Mouse (Mus musculus) left cerebral cortex, adult 18-20 months (tissue): ENCODE results near the gene Rab20. TPM values are rescaled to one million over a fixed set of nuclear protein-coding genes. Genes with fewer than 3 reads are reported as not detected.

ENCODE experiments used
- DNase-seq, 2 experiments: peaks; one replicate each; pipeline ENCODE4 v3.0.0; 2021 to 2022; ENCODE audit warnings: low spot score in 2 of 2, mixed read lengths in 1 of 2
- total RNA-seq, 2 experiments: library from RNA; stranded (reverse); gene quantifications; 2 replicates each; pipeline ENCODE4 v1.2.3; 2021

Rab20 gene
- total RNA-seq, 2 experiments from 2014 or later: 0.40 to 0.44 TPM

DNA sequence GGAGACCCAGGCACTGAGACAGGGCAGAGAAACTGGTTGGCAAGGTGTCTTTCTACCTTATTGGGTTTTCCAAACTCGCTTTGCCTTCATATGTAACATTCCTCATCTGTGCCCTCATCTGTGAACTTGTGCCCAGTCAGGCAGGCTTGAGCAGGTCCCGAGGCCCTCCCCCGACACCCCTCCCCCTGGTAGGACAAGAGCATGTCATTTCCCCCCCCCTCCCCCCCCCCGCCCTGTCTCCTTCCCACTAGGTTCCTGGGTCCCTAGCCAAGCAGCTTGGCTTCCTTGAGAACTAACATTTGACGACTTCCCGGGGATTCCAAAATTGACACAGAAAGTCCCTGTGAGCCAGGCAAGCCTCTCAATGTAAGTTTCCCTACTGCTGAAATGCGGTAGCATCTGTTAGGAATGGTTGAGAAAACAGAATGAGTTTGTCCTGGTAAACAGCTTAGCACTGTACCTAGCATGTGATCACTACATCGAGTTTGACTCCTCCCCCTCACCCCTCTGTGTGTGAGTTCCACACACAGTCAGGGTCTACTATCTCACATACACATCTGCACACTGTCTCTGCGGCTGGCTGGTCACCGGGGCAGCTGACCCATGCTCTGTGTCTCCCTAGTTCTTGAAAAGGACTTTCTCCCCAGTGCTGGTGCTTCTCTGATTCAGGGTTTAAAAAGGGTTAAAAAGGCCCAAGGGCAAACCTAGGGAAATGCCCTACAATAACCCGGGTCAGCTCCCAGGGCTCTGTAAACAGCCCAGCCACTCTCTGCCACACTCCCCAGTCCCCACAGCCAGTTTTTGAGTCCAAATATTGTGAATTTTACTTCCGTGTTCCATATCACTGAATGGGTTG lies 20.3 kb downstream of the Rab20 start:
- DNase-seq: no peak

DNA sequence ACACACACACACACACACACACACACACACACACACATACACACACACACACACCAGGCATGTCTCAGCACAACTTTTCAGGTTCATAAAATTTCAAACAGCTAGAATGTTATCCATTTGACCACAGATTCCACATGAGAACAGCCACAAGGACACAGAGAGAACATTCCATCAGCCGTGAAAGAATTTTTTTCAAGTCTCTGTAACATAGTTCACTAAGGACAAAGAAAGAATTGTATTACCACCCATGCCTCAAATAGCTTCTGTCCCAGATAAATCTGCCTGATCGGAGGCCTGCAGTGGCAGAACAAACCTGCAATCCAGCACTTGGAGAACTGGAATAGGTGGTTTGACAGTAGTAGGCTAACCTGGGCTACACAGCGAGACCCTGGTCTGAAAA lies 21.2 kb downstream of the Rab20 start:
- no peak for DNase-seq

DNA sequence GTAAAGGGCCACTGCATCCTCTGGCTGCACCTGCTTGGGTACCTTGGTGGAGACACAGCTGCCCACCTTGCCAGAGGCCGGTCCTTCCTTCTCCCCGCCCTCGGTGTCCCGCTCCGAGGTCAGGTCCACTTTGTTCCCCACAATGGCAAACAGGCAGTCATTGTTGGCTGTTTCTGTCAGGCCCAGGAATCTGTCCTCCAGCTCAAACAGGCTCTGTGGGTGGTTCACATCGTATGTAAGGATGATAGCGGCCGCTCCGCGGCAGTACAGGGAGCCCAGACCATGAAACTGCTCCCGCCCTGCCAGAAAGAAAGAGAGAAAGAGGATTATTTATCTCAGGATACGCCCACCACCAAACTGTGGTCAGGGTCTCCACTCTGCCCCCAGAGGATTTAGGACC lies 24.3 kb downstream of the Rab20 start:
- DNase-seq: no peak

DNA sequence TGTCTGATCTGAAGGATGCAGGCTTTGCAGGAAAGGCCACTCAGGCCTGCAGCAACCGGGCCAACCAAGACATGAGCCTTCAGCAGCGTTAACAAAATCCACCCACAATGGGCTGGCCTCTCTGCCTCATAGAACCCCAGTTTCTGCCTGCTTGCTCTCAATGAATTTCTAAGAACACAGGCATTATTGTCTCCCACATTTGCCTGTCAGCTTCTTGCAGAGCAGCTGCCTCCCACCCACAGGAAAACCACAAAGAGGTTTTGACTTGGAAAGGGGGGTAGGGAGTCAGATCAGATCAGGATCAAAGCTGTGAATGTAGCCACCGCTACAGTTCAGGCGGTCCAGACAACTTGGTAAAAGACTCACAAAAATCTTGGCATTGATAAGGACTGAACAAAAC lies 25.5 kb downstream of the Rab20 start:
- no peak for DNase-seq

DNA sequence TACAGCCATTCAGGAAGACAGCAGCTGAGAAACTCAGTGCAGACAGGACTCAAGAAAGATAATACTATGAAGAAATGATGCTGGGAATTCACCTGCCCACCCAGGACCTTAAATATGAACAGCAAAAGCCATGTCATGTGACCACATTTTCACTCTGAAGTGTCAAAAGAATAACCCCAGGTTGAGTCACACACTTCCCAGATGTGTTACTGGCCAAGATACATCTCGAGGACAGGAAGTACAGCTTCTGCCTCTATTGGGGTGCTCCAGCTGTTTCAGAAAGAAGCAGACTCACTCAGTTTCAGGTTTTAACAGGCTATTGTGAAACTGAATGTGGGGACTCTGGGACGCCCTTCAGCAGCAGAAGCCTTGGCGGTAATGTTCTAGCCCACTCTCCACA lies 26.0 kb downstream of the Rab20 start:
- no peak for DNase-seq

DNA sequence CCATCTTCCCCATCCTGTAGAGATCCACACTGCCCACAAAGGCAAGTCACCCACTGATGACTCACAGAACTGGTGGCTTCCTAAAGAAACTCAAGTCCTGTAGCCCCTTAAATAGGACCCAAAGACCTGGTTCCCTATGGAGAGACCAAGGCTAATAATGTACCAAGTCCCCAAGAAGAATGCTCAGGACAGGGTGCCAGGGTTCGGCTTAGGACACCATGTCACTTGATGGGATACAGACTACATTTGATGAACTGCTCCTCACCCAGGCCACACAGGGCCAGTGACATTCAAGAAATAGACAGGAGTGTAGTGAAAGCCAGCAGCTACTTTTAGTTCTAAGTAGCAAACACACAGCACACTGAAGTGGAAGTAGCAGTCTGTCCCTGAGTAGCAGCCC lies 26.4 kb downstream of the Rab20 start:
- DNase-seq: no peak

DNA sequence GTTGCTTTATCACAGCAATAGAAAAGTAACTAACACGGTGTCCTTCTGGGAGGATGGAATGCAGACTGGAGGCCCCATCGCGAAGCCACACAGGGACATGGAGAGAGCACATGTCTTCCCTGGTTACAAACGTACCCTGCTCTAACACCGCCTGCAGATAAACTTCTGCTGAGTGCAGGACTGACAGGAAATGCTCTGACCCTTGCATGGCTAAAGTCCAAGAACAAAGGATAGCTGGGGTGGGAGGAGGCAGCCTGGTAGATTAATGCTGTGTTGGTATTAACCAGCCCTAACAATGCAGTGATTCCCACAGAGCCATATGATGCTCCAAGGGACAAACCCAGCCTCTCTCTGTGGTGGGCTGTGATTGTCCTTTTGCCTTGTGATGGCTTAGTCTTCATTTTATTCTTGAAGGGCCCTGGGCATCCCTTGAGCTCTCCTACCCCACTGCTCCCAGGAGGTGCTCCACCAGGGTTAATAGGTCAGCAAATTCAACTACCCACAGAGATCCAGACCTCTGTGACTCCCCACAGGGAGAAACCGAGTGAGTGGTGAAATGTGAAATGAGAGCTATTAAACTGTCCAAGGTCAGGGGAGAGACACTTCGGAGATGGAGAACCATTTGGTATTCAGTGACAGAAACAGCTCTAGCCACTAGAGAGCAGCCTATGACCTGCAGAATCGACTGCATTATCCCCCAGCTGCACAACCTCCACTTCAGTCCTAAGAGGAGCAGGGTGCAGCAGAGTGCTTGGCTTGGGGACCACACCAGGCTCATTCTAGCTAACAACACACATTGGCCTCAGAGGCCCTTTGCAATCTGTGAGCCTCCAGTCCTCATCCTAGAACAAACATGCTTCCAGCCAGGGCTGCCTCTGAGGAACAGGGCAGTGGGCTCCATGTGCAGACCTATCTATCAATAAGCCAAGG lies 28.1 kb downstream of the Rab20 start:
- no peak for DNase-seq

DNA sequence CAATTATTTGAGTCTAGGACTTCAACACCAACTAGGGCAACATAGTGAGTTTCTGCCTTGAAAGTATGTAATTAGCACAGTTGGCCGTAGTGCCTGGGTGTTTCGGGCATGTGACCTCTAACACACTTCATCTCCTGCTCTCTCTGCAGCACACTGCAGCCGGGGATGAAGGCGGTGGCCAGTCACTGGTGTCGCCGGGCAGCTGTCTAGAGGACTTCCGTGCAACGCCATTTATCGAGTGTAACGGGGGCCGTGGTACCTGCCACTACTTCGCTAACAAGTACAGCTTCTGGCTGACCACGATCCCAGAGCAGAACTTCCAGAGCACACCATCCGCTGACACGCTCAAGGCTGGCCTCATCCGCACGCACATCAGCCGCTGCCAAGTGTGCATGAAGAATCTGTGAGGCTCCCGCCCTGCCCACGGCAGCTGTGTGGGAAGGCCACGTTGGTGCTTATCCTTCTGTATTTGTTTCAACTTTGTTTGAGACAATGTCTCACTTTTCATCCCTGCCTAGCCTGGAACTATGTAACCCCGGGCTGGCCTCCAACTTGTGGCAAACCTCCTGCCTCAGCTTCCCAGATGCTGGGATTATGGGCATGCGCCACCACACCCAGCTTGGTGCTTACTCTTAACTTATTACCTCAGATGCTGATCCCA lies 30.5 kb downstream of the Rab20 start:
- DNase-seq: no peak

DNA sequence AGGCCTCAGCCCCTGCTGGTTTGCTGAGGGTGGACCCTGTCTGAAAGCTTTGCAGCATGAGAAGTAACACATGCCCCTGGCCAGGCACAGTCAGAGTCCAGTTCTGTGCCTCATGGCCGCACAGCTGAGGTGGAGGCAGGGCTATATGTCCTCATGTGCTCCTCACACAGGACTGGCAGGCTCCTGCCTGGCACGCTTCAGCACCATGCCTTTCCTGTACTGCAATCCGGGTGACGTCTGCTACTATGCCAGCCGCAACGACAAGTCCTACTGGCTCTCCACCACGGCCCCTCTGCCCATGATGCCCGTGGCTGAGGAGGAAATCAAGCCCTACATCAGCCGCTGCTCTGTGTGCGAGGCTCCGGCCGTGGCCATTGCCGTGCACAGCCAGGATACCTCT lies 32.7 kb downstream of the Rab20 start:
- DNase-seq: no peak

DNA sequence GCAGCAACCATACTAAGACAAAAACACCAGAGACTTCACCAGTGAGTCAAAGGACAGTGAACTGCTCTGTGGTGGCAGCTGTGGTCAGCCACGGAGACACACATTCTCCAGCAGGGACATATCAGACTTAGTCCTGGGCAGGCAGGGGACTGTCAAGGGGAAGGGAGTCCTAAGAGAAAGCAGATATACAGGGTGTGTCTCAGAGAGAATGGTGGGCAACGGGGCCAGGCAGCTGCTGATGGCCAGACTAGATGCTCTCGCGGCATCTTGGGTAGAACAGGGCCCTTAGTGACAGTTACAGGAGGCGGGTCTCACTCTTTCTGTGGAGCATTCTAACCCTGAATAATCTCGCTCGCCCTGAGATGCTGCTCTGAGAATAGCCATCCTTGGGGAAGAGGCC lies 34.3 kb downstream of the Rab20 start:
- no peak for DNase-seq

DNA sequence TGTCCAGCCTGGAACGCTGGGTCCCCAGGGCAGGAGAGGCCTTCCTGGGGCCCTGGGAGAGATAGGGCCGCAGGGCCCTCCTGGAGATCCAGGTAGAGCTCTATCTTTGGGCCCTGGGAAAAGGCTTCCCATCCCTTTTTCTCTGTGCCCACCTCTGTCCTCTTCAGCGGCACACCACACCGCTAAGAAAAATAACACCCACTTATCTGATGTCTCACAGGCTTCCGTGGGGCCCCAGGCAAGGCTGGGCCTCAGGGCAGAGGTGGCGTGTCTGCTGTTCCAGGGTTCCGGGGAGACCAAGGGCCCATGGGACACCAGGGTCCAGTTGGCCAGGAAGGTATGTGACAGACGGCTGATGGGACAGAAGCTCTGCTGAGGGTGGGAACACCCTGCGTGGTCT lies 34.9 kb downstream of the Rab20 start:
- DNase-seq: no peak

DNA sequence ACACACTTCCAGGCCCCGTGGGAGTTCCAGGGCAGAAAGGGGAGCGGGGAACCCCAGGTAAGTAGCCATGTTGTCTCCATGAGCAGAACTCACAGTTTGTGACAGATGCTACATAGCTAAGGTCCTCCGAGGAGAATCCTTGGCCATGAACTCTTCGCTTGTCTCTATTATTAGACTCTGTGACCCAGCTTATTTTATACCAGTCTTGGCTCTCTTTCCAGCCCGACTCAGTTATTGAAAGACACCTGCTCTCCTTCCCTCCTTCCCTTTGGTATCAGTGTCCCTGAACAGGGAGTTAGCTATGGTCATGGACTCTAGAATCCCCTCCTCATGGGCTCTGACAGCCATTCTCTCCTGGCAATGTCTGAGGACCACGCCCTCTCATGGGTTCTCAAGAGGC lies 37.2 kb downstream of the Rab20 start:
- DNase-seq: no peak

DNA sequence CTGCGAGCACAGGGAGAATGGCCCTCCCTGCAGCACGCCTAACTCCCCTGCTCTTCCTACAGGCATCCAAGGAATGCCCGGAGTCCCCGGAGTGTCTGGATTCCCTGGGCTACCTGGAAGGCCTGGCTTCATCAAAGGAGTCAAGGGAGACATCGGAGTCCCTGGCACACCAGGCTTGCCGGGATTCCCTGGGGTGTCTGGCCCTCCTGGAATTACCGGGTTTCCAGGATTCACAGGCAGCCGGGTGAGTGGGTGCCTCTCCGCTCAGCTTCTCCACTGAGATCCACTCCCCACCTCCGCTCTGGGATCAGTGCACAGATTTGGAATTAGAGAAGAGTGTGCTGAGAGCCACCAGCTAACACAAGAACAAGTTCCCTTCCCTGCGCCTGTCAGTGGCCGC lies 40.6 kb downstream of the Rab20 start:
- DNase-seq: peak; percentile 53 to 75

DNA sequence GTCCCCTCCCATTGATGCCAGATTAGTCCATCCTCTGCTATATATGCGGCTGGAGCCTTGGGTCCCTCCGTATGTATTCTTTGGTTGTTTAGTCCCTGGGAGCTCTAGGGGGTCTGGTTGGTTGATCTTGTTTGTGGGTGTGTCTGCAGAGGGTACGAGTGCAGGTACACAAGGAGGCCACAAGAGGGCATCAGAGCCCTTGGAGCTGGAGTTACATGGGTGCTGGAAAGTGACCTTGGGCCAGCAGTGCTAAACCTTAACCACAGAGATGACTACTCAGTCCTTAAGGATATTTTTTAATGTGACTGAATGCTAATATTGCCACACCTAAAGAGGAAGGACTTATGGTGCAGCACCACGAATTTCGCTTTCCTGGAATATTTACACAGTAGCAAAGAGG lies 47.8 kb downstream of the Rab20 start:
- DNase-seq: no peak

DNA sequence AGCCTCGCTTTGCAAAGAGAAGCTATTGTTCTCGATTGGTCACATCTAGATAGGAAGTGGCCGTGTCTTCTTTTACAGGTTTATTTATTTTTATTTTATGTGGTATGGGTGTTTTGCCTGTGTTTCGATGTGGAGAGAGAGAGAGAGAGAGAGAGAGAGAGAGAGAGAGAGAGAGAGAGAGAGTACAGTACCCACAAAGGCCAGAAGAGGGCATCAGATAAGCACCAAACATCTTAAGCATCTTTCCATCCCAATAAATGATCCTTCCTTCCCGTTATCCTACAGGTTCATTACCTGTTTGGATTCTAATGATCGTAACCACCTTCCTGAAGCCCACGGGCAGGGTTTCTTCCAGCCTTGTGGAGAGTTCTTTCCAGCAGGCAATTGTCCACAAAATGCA lies 55.4 kb downstream of the Rab20 start:
- DNase-seq: no peak

DNA sequence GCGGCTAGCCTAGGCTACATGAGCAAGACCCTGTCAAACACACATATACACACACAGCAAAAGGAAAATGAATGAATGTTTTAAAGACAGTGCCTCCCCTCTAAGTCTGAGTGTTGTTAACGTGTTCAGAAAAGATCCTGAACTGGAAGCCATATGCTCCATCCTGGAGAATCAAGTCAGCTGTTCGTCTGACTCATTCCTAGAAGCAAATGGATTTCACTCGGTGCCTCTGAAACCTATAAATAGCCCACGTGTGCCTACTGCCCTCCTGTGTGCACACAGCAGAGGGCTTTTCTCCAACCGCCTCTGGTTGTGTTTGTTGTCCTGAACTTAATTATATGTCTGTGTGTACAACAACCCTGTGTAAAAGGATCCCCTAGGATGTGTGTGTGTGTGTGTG lies 56.5 kb downstream of the Rab20 start:
- peak; percentile 21 to 26 for DNase-seq

DNA sequence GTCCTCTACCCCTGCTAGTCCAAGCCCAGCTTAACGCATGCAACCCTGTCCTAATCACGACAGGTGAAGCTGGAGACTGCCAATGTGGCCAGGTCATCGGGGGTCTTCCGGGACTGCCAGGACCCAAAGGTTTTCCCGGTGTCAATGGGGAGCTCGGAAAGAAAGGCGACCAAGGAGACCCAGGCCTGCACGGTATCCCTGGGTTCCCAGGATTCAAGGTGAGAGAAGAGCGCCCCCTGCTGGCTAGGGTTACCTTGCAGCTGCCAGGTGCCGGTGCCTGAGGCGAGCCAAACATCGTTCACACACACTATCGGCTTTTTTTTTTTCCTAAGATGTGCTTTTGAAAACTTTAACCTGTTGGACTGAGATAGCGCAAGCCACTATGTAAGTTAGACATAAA lies 57.4 kb downstream of the Rab20 start:
- DNase-seq: peak; percentile 47 to 62

DNA sequence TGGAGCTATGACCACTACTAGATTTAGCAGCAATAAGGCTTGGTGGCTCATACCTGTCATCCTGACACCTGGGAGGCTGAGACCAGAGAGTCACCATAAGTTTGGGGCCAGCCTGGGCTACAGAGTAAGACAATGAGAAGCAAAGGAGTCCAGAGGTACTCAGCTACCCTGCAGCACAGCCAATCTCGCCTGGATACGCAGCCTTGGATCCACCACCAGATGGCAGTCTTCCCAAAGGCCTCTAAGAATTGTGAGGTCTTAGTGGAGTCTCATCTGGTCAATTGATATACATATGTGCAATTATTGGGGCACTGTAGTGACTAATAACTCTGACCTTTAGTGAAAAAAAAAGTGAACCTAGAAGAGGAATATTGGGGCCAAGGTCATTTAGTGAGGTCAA lies 58.9 kb downstream of the Rab20 start:
- DNase-seq: peak; percentile 47 to 60

DNA sequence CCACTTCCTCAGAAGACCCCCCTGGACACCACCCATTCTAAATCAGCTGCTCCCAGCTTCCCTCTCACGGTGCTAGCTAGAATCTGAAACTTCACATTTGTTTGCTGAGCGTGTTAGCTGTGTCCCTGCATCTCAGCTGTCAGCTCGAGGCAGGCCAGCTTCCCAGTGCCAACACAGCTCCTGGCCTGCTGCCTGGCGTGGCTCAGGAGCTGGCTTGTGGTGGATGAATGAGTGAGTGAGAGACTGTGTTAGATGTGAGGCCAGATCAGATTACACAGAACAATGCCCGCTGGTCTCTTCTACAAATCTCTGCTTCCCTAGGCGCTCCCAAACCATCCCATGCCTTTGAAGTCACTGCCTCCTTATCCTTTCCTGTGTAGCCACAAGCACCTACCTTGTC lies 59.3 kb downstream of the Rab20 start:
- DNase-seq: peak; percentile 76 to 82

DNA sequence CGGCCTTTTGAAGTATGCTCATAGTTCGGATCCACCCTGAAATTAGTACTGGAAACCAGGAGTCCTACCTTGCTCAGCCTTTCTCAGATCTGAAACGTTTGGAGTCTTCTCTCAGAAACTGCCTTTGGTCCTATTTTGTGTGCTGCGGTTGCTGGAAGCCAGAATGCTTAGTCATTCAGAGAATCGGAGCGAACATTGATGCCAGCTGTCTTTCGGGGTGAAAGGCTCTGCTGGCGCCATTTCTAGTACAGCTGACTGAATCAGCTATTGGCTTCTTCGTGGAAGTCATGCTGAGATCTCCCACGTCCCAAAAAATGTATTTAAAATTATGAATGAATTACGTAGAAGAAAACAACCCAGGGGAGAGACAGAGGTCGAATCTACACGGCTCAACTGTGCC lies 60.7 kb downstream of the Rab20 start:
- DNase-seq: peak; percentile 35 to 58

DNA sequence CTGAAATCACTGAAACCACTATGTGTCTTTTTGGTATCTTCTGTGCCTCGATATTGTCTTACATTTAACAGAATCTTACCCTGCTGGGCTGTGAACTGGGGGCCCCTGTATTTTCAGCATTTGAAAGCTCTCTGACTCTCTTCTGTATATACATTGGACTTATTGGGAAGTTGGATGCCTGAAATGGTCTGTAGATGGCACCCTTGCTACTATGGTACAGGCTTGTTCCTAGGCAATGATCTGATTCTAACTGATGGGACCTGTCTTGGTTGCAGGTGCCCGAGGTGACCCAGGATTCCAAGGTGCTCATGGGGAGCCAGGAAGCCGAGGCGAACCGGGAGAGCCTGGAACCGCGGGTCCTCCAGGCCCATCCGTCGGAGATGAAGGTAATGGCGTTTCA lies 63.4 kb downstream of the Rab20 start:
- DNase-seq: no peak

DNA sequence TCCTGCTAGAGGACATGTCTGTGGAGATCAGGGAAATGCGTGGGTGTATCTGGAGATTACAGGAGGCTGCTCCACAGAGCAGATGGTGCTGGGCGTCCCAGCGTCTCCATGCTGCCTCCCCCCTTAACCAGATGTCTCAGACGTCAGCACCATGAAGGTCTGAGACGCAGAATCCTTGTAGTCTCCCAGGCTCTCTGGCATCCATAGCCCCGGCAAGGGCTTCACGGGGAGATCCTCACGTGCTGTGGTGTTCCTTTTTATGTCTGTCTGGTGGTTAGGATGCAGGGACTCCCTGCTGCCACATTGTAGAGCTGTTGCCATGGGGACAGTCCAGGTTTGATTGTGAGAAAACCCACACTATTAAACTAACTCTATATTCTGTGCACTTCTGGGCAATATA lies 64.2 kb downstream of the Rab20 start:
- peak; percentile 68 to 86 for DNase-seq
